Mouse (Mus musculus) ES-Bruce4 (cell line): Measurements from ENCODE around the gene Tk1.

Experiments
- CTCF ChIP-seq: IDR thresholded peaks from one replicate; pipeline ENCODE4 v1.8.1; 2011; ENCODE audit warnings: low read depth, low read length
- POLR2A ChIP-seq: IDR thresholded peaks from one replicate; pipeline ENCODE4 v1.8.1; 2011; ENCODE audit warnings: low read length; ENCODE audit not compliant: insufficient read depth

GRCm38 (mm10) chr11:117829671-117830215 lies 3.9 kb upstream of the Tk1 start:
- TF ChIP-seq CTCF (no peak), POLR2A (no peak)
